Mouse (Mus musculus) liver, embryonic 15.5 days (tissue): Measurements from ENCODE around the gene Mark3. TPM values are rescaled to one million over a fixed set of nuclear protein-coding genes. Genes with fewer than 3 reads are reported as not detected.
"Not testable (repeated sequence)": the region's sequence is repeated elsewhere in the genome, so short reads cannot be mapped to it uniquely, and the experiment has no call there.

ENCODE experiments used
- ATAC-seq: fragments of 200-750 bp; cut with Nextera tagmentation; 2 replicates; pipeline ENCODE4 v1.8.0; 2017; ENCODE audit warnings: moderate number of reproducible peaks, mild to moderate bottlenecking, moderate library complexity; ENCODE audit not compliant: insufficient read depth
- H3K27ac ChIP-seq: fragments of 300-500 bp; sonication (generic); replicated peaks from 2 replicates; pipeline ENCODE4 v1.5.1; 2015; ENCODE audit warnings: mild to moderate bottlenecking, inconsistent platforms
- H3K27me3 ChIP-seq: fragments of 300-500 bp; sonication (generic); 2 replicates; pipeline ENCODE4 v1.6.1; 2015; ENCODE audit warnings: mild to moderate bottlenecking, inconsistent platforms
- H3K36me3 ChIP-seq: fragments of 300-500 bp; sonication (generic); replicated peaks from 2 replicates; pipeline ENCODE4 v1.6.1; 2015; ENCODE audit warnings: moderate library complexity, mild to moderate bottlenecking, inconsistent platforms
- H3K4me1 ChIP-seq: fragments of 300-500 bp; sonication (generic); replicated peaks from 2 replicates; pipeline ENCODE4 v1.6.1; 2015; ENCODE audit warnings: inconsistent platforms
- H3K4me2 ChIP-seq: fragments of 300-500 bp; sonication (generic); 2 replicates; pipeline ENCODE4 v1.6.1; 2015; ENCODE audit warnings: moderate library complexity, mild to moderate bottlenecking, inconsistent platforms
- H3K4me3 ChIP-seq: fragments of 300-500 bp; sonication (generic); replicated peaks from 2 replicates; pipeline ENCODE4 v1.5.1; 2015; ENCODE audit warnings: mild to moderate bottlenecking, inconsistent platforms
- H3K9ac ChIP-seq: fragments of 300-500 bp; sonication (generic); 2 replicates; pipeline ENCODE4 v1.6.1; 2015; ENCODE audit warnings: moderate library complexity, mild to moderate bottlenecking, inconsistent platforms
- H3K9me3 ChIP-seq: fragments of 300-500 bp; sonication (generic); replicated peaks from 2 replicates; pipeline ENCODE4 v1.6.1; 2016; ENCODE audit warnings: inconsistent platforms
- WGBS: fragments of 180-500 bp; shearing (Covaris S2); methylation state at CpG from one replicate; pipeline ENCODE4 v1.1.7; 2015; ENCODE audit warnings: mixed read lengths; ENCODE audit not compliant: insufficient replicate concordance; 5-methylcytosine and 5-hydroxymethylcytosine counted together
- polyA plus RNA-seq: library from polyadenylated mRNA; unstranded; fragments of >200 nt; fragmentation: Nextera tagmentation; extraction: Ambion mirVana; gene quantifications from 2 replicates; pipeline ENCODE4 v1.2.1, GENCODE M21; 2015

The Mark3 gene
- polyA plus RNA-seq, 1 experiment from 2014 or later: 13.3 TPM

DNA sequence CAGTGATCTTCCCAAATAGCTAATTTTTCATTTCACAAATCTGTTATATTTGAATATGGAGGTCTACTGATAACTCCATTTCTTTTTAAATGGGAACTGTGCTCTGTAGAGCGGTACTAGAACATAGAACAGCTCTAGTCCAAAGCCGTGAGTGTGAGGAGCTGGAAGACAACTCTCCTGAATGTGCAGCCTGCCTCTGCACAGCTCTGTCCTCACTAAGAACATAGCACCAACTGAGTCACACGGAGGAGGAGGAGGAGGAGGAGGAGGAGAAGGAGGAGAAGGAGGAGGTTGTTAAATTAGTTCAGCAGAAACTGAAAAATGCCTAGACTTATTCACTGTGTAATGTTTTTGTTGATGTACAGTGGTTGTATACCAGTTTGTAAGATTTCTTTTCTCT is 78.6 kb downstream of the Mark3 start:
- no peak for ATAC-seq
- H3K4me2 ChIP-seq: no peak overlapping the region
- H3K9me3 ChIP-seq: no peaks in the 10 kb centered on the region
- no peak overlapping the region for H3K4me3 ChIP-seq
- peaks cover 88% of the 10 kb centered on the region for H3K36me3 ChIP-seq
- no peaks in the 10 kb centered on the region for H3K4me1 ChIP-seq
- 82% methylated on average over 3 of the region's 3 CpGs for WGBS
- no peaks in the 10 kb centered on the region for H3K27me3 ChIP-seq
- H3K27ac ChIP-seq: no peak overlapping the region
- no peak overlapping the region for H3K9ac ChIP-seq

DNA sequence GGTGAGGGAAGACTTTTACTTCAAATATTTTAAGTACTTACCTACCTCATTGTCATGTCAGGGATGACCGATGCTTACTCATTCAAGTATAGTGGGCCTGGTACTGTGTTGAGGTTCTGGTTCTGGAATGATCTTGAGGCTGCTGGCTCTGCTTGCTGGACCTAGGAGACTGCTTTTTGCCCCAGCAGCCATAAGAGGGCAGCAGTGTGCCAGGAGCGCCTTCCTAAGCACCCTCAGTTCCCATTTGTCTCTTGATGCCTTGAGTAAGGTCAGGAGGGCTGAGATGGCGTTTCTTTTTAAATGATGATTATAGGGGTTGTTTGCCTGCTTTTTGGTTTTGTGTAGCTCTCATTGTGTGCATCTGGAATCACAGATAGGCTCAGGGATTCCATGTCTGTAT is 79.1 kb downstream of the Mark3 start:
- H3K27me3 ChIP-seq: no peaks in the 10 kb centered on the region
- H3K4me1 ChIP-seq: no peaks in the 10 kb centered on the region
- H3K36me3 ChIP-seq: peaks cover 83% of the 10 kb centered on the region
- H3K4me2 ChIP-seq: no peak overlapping the region
- H3K27ac ChIP-seq: no peak overlapping the region
- no peaks in the 10 kb centered on the region for H3K9me3 ChIP-seq
- H3K9ac ChIP-seq: no peak overlapping the region
- ATAC-seq: no peak
- H3K4me3 ChIP-seq: no peak overlapping the region
- 31% methylated on average over 3 of the region's 3 CpGs for WGBS

DNA sequence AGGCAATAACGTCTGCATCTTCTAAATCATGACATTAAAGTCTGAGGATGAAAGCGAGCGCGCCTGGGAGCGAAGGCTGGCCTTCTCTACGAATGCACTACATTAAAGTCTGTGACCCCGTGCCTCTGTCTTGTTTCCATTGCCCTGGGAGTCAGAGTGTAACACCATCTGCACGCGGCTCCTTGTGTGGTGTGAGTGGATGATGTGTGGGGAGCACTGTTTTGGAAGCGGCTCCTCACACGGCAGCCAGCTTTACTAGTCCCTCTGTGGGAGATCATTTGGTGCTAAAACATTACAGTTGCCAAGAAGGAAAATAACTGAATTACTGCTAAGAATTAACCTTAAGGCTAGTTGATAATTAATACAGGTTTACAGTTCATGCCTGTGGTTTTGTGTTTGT is 81.4 kb downstream of the Mark3 start:
- H3K9ac ChIP-seq: no peak overlapping the region
- no peaks in the 10 kb centered on the region for H3K27me3 ChIP-seq
- H3K27ac ChIP-seq: no peak overlapping the region
- no peak for ATAC-seq
- H3K4me1 ChIP-seq: no peaks in the 10 kb centered on the region
- H3K4me2 ChIP-seq: no peak overlapping the region
- WGBS: 91% methylated on average over 11 of the region's 11 CpGs
- no peaks in the 10 kb centered on the region for H3K9me3 ChIP-seq
- H3K4me3 ChIP-seq: no peak overlapping the region
- H3K36me3 ChIP-seq: peaks cover 64% of the 10 kb centered on the region

DNA sequence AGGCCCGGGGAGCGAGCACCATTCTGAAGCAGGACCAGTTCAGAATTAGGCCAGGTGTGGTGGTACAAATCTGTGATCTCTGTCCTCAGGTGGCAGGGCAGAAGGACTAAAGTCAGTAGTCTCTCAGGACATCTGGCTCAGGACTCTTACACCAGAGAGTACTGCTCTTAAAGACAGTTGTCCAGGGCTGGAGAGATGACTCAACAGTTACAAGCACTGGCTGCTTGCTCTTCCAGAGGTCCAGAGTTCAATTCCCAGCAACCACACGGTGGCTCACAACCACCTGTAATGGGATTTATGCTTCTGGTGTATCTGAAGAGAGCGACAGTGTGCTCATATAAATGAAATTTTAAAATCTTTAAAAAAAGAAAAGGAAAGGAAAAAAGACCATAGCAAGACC is 85.0 kb downstream of the Mark3 start:
- Histone ChIP-seq H3K4me3 (no peak overlapping the region), H3K9me3 (no peaks in the 10 kb centered on the region), H3K27ac (no peak overlapping the region; the same call in 1 of the 2 replicates), H3K36me3 (peaks cover 36% of the 10 kb centered on the region), H3K27me3 (no peaks in the 10 kb centered on the region), H3K4me1 (peaks cover 2% of the 10 kb centered on the region; the same call in 1 of the 2 replicates), H3K9ac (no peak overlapping the region), H3K4me2 (no peak overlapping the region)
- ATAC-seq: no peak
- 88% methylated on average over 4 of the region's 4 CpGs for WGBS

DNA sequence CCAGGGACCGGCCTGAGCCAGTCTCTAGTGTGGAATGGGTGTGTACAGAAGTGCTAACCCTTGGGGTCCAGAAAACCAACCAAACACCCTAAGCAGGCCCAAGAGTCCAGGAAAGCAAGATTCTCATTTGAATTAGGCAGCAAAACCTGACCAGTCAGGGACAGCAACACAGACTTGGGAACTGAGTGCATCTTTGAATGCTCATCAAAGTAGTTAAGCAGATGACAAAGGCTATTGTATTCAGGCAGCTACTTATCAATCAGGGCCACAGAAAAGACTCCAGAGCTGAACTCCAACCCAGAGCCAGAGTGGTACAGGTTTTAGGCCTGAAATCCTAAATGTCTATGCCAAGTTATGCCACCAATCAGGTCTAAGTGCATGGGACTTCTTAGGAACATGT is 86.3 kb downstream of the Mark3 start:
- no peak for ATAC-seq
- 97% methylated on average over 1 of the region's 1 CpGs for WGBS
- no peaks in the 10 kb centered on the region for H3K27me3 ChIP-seq
- H3K4me2 ChIP-seq: no peak overlapping the region
- H3K36me3 ChIP-seq: peaks cover 23% of the 10 kb centered on the region
- no peak overlapping the region for H3K9ac ChIP-seq
- no peaks in the 10 kb centered on the region for H3K9me3 ChIP-seq
- no peak overlapping the region for H3K27ac ChIP-seq
- H3K4me1 ChIP-seq: peaks cover 2% of the 10 kb centered on the region; the same call in 1 of the 2 replicates
- H3K4me3 ChIP-seq: no peak overlapping the region

DNA sequence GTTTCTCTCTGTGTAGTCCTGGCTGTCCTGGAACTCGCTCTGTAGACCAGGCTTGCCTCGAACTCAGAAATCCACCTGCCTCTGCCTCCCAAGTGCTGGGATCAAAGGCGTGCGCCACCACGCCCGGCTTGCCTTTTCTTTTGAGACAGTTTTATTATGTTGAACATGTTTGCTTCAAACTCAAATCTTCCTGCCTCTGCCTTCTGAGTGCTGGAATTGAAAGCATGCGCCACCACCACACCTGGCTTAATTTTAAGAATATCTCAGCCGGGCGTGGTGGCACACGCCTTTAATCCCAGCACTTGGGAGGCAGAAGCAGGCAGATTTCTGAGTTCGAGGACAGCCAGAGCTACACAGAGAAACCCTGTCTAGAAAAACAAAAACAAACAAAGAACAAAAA is 87.2 kb downstream of the Mark3 start:
- not testable (repeated sequence) for H3K27ac ChIP-seq, H3K4me3 ChIP-seq, H3K4me1 ChIP-seq, H3K9ac ChIP-seq, H3K9me3 ChIP-seq, H3K4me2 ChIP-seq, ATAC-seq, H3K27me3 ChIP-seq
- WGBS: 89% methylated on average over 11 of the region's 11 CpGs
- H3K36me3 ChIP-seq: peaks cover 15% of the 10 kb centered on the region

DNA sequence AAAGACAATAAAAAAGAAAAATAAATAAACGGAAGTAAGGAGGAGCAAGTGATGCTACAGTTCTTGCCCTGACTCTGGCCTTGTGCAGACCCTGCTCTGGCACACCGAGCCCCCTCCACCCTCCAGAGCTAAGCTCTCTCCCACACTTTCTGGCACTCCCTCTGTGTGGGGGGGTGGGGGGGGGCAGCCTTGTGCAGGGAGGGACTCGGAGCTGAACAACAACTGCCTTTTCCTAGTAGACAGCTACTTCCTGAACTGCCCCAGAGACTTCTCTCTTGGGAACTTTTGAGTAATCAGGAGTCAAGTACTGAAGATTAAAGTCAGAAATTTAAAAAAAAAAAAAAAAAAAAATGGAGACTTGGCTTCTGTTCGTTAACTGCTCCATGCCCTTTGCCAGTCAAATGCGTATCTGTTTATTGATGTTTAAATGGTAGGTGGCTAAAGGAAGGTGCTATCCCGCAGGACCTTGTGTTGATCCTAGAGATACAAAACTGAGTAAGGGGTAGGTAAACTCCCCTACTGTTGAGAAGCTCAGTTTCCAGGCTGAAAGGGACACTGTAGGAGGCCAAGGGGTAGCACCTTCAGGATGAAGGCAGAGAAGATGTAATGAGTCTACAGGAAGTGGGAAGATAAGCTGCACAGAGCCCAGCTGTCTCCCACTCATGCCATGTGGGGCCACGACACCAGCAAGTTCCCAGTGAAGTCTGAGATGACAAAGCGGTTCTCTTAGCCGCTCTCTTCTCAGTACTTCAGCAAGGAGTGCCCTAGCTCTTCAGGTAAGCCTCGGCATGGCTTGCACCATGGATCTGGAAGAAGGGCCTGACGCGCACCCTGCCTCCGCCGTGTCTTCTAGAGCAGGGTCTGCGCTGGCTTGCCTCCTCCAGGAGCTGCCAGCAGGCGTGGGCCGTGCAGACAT is 89.2 kb downstream of the Mark3 start:
- Histone ChIP-seq H3K27me3 (peaks cover 8% of the 10 kb centered on the region; the same call in 1 of the 2 replicates), H3K27ac (no peak overlapping the region), H3K4me3 (no peak overlapping the region), H3K9ac (no peak overlapping the region), H3K9me3 (no peaks in the 10 kb centered on the region), H3K4me1 (peaks cover 3% of the 10 kb centered on the region), H3K36me3 (peaks cover 3% of the 10 kb centered on the region; the same call in 1 of the 2 replicates), H3K4me2 (no peak overlapping the region)
- 62% methylated on average over 17 of the region's 17 CpGs for WGBS
- no peak for ATAC-seq

DNA sequence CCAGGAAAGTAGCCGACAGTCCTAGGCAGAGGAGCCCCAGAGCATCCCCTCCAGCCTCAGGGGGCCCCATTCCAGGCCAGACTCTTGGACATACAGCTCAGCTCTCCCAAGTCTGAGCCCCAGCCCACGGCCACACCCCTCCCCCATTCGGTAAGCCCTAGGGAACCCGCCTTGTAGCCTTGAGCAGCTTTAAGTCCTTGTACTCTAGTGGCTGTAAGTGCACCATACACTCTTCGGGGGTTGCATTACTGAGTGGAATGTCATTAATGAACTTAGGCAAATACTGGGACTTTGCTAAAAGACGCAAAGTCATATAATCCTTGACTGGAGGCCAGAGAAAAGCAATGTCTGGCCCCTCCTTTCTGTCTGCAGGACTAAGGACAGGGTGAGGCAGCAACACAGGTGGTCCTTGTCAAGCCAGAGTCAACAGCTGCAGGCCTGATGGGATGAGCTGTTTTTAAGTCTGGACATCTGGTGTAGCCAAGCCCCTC is 89.9 kb downstream of the Mark3 start:
- H3K27ac ChIP-seq: no peak overlapping the region
- H3K9ac ChIP-seq: no peak overlapping the region
- peaks cover 15% of the 10 kb centered on the region for H3K27me3 ChIP-seq
- H3K4me2 ChIP-seq: no peak overlapping the region
- H3K36me3 ChIP-seq: no peaks in the 10 kb centered on the region; the same call in 1 of the 2 replicates
- no peak overlapping the region for H3K4me3 ChIP-seq
- ATAC-seq: no peak
- WGBS: 64% methylated on average over 6 of the region's 6 CpGs
- H3K9me3 ChIP-seq: no peaks in the 10 kb centered on the region
- H3K4me1 ChIP-seq: peaks cover 10% of the 10 kb centered on the region

DNA sequence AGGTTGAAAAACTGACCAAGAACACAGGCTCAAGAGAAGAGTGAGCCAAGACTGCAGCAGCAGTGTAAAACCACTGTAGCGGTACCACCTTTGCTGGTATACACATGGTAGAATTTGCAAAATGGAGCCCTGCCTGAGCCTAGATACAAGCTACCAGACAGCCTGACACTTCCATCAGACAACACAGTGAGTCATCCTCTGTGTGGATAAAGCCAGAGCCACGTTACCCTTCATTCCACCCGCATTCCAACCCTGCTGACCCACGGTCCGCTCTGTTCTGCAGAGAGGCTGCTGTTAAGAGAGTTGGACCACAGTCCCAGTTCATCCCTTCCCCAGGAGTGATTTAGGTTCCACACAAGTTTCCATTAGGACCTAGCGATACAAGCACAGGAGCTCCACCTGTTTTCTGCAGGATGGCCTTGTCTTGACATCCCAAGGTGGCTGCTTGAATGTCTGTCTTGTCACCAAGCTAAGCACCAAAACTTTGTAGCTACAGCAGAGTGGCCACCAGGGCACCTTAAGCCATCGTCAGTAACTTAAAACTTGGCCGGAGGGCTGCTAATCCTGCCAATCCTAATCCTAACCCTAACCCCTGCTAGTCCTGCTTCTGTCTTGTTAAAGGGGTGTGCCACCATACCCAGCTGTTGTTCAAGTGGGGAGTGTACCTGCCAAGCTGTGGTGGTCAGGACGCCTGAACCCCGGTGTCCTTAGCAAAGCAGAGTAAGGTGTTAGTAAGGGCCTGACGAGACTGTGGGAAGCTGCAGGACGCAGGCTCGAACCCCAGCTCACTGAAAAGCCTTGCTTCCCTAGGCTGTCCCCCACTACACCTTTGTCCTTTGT is 90.9 kb downstream of the Mark3 start:
- H3K4me1 ChIP-seq: peaks cover 18% of the 10 kb centered on the region
- 76% methylated on average over 13 of the region's 13 CpGs for WGBS
- no peaks in the 10 kb centered on the region; the same call in 1 of the 2 replicates for H3K36me3 ChIP-seq
- H3K4me3 ChIP-seq: no peak overlapping the region
- no peak overlapping the region for H3K27ac ChIP-seq
- no peak overlapping the region for H3K4me2 ChIP-seq
- ATAC-seq: no peak
- no peak overlapping the region for H3K9ac ChIP-seq
- H3K27me3 ChIP-seq: peaks cover 25% of the 10 kb centered on the region
- H3K9me3 ChIP-seq: no peaks in the 10 kb centered on the region

DNA sequence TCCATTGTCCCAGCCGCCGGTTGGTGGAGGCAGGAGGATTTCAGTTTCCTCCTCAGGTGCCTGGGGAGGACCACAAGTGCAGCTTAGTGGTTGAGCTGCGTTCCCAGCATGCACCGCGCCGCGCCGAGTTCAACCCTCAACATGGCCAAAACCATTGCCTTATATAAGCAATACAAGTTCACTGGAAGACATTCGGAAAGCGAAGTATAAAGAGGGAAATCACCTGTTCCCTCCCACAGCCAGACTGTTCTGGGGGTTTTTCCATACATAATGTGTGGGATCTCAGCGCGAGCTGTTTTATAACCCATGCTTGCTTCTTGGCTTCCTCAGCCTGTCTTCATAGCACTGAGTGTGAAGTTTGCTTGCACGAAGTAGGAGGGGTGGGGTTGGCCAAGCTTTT is 92.1 kb downstream of the Mark3 start:
- H3K27ac ChIP-seq: no peak overlapping the region
- no peak overlapping the region for H3K4me2 ChIP-seq
- 77% methylated on average over 13 of the region's 13 CpGs for WGBS
- H3K9ac ChIP-seq: no peak overlapping the region
- no peak overlapping the region for H3K4me3 ChIP-seq
- peaks cover 30% of the 10 kb centered on the region for H3K4me1 ChIP-seq
- H3K9me3 ChIP-seq: no peaks in the 10 kb centered on the region
- no peaks in the 10 kb centered on the region for H3K36me3 ChIP-seq
- ATAC-seq: no peak
- peaks cover 37% of the 10 kb centered on the region for H3K27me3 ChIP-seq

DNA sequence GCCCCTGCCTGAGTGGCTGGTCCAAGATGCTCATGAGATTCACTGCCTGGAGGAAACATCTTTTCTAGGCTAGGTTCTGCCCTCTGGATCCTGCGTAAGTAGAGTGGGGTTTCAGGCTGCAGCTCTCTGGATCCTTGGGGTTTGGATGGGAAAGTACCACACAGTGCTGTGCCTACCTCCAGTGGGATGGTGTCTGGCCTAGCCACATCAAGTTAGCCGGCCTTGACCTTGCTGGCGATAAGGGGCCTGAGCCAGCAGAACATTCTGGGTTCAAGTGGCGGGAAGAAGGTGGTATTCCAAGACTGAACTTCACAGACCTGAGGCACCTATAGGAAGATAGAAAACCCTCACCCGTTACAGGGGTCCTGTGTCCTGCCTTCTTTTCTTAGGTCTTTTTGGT is 93.1 kb downstream of the Mark3 start:
- H3K27ac ChIP-seq: no peak overlapping the region
- H3K27me3 ChIP-seq: peaks cover 47% of the 10 kb centered on the region
- no peak overlapping the region for H3K9ac ChIP-seq
- H3K4me3 ChIP-seq: no peak overlapping the region
- H3K9me3 ChIP-seq: no peaks in the 10 kb centered on the region
- no peak for ATAC-seq
- H3K36me3 ChIP-seq: no peaks in the 10 kb centered on the region
- 77% methylated on average over 5 of the region's 5 CpGs for WGBS
- no peak overlapping the region for H3K4me2 ChIP-seq
- peaks cover 40% of the 10 kb centered on the region for H3K4me1 ChIP-seq
